18 mouse cellular contexts compared by ENCODE assay signal in the genomic region with DNA sequence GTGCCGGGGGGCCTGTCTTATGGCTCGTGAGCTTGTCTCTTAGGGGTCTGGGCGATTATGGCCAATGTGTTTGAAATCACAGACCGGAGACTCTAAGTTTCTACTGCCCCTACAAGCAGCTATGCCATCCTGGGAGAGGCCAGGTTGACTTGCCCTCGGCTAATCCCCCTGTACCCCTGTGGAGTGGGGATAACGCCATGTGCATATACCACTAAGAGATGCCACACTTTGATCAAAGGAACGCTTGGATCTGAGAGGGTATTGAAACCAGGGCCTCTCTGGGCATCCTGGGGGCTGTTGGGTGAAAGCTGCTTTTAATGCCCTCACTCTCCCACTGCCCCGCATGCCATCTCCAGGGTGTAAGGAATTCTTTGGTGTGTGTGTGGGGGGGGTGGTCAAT.
"Had no signal": no experiment of that assay in that cellular context is flagged by ENCODE, and none has a peak within 500 bp of the region (broad histone marks: within the 10 kb centered on the region; RNA-seq: fewer than 3 reads in every experiment).

No protein-coding gene starts in this region.

- DNase-seq: kidney, adult 2 months; kidney, postnatal 25 days; layer of hippocampus, adult 9-11 months; liver, embryonic 13.5 days; lung, adult 2 months; lung, postnatal 14 days; lung, postnatal 4 days; midbrain, embryonic 14.5 days; right cerebral cortex, adult 18-20 months; right cerebral cortex, postnatal 14 days; right cerebral cortex, postnatal 4 days; thymus, adult 18-20 months; thymus, postnatal 36 days had no signal

- H3K9me3 ChIP-seq: liver, embryonic 13.5 days; neural tube, embryonic 12.5 days; neural tube, embryonic 15.5 days had no signal

- H3K27me3 ChIP-seq: liver, embryonic 13.5 days; neural tube, embryonic 12.5 days; neural tube, embryonic 15.5 days had no signal

- H3K4me1 ChIP-seq: liver, embryonic 13.5 days had no signal

- H3K4me2 ChIP-seq: liver, embryonic 13.5 days; neural tube, embryonic 12.5 days; neural tube, embryonic 15.5 days had no signal

- H3K4me3 ChIP-seq: layer of hippocampus, adult 2 months; liver, embryonic 13.5 days; neural tube, embryonic 12.5 days; neural tube, embryonic 15.5 days had no signal

- H3K36me3 ChIP-seq: liver, embryonic 13.5 days; neural tube, embryonic 12.5 days; neural tube, embryonic 15.5 days had no signal

- H3K27ac ChIP-seq: kidney, postnatal 0 days; layer of hippocampus, adult 2 months; liver, embryonic 13.5 days; neural tube, embryonic 12.5 days; neural tube, embryonic 15.5 days; stomach, postnatal 0 days had no signal

- H3K9ac ChIP-seq: liver, embryonic 13.5 days; neural tube, embryonic 12.5 days; neural tube, embryonic 15.5 days had no signal
